Mouse (Mus musculus): ENCODE data around the gene Shkbp1. TPM values are rescaled to one million over a fixed set of nuclear protein-coding genes. Genes with fewer than 3 reads are reported as not detected.
A peak's percentile ranks its signal among the peaks of the same experiment; 100 is the strongest.

The Shkbp1 gene
- polyA plus RNA-seq, 1 experiment from 2014 or later: 90.2 TPM

DNA sequence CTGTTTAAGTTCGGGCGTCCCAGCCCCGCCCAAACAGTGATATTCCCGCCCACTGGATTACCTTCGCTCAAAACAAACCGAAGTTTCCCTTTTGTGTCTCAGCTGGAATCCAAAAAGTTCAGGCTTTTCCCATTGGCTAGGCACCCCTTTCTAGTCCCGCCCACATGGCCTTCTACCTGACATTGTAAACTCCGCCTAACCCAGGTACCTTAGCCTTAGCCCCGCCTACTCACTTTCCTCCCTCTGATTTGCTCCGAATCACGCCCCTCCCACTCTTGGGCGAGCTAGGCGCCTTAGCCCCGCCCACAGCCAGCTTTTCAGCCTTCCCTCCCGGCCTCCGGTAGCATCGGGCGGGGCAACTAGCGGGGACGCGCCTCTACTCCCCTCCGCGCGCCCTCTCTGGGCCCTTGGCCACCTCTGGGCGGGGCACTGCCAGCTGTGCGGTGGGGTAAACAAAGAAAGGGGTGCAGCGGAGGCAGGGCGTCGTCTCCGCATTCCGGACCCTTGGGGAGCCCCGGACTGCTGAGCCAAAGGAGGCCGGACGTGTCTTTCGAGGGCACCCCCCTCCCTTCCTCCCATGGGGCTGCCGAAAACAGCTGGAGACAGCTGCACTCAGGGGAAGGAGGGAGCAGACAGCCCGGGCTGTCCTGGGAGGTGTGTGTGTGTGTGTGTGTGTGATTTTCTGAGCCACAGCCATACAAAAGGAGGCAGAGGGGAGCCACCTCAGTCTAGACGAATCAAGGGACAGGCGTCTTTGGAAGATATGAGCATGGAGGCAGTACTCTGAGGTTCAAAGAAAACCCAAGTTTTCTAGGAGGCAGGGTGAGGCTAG lies 24.9 kb downstream of the Shkbp1 start:
- peak overlapping the region; percentile 37 for H3K4me3 ChIP-seq
- WGBS: 1% methylated on average over 39 of the region's 39 CpGs
- ATAC-seq (replicated peaks): no peak
- H3K27ac ChIP-seq (replicated peaks): no peak overlapping the region
- peak overlapping the region; percentile 51 for H3K4me2 ChIP-seq (replicated peaks)
- no peaks in the 10 kb centered on the region for H3K9me3 ChIP-seq
- no peaks in the 10 kb centered on the region for H3K36me3 ChIP-seq
- peaks cover 52% of the 10 kb centered on the region for H3K4me1 ChIP-seq
- 0 out of 2 replicates have a peak overlapping the region, but pooled peaks have one; percentile 30 for H3K9ac ChIP-seq (replicated peaks)
- H3K27me3 ChIP-seq: peaks cover 91% of the 10 kb centered on the region

- H3K4me1 ChIP-seq: peaks cover 54% of the 10 kb centered on the region
- no peak overlapping the region for H3K4me3 ChIP-seq
- WGBS: 28% methylated on average over 17 of the region's 17 CpGs
- H3K27me3 ChIP-seq: peaks cover 91% of the 10 kb centered on the region
- no peak overlapping the region for H3K9ac ChIP-seq (replicated peaks)
- no peak overlapping the region for H3K27ac ChIP-seq (replicated peaks)
- no peaks in the 10 kb centered on the region for H3K9me3 ChIP-seq
- H3K36me3 ChIP-seq: no peaks in the 10 kb centered on the region
- ATAC-seq (replicated peaks): no peak
- H3K4me2 ChIP-seq (replicated peaks): no peak overlapping the region
Observed at GRCm38 (mm10) chr7:27329981-27330380, 25.8 kb downstream of the Shkbp1 start.

- Histone ChIP-seq H3K4me3 (peak overlapping the region; percentile 21), H3K4me2 (replicated peaks) (peak overlapping the region; percentile 37), H3K9me3 (no peaks in the 10 kb centered on the region), H3K4me1 (peaks cover 50% of the 10 kb centered on the region), H3K27ac (replicated peaks) (no peak overlapping the region), H3K27me3 (peaks cover 90% of the 10 kb centered on the region), H3K9ac (replicated peaks) (no peak overlapping the region), H3K36me3 (no peaks in the 10 kb centered on the region)
- peak; percentile 11; the same call in 1 of the 2 replicates for ATAC-seq (replicated peaks)
- WGBS: 4% methylated on average over 45 of the region's 45 CpGs
Observed at GRCm38 (mm10) chr7:27329326-27329947, 26.4 kb downstream of the Shkbp1 start.

- Histone ChIP-seq H3K9ac (replicated peaks) (no peak overlapping the region), H3K4me2 (replicated peaks) (no peak overlapping the region), H3K27me3 (peaks cover 82% of the 10 kb centered on the region), H3K4me1 (peaks cover 42% of the 10 kb centered on the region), H3K36me3 (no peaks in the 10 kb centered on the region), H3K27ac (replicated peaks) (no peak overlapping the region), H3K9me3 (no peaks in the 10 kb centered on the region), H3K4me3 (no peak overlapping the region)
- no peak for ATAC-seq (replicated peaks)
- 45% methylated on average over 16 of the region's 16 CpGs for WGBS
Observed at GRCm38 (mm10) chr7:27328648-27329047, 27.2 kb downstream of the Shkbp1 start.

DNA sequence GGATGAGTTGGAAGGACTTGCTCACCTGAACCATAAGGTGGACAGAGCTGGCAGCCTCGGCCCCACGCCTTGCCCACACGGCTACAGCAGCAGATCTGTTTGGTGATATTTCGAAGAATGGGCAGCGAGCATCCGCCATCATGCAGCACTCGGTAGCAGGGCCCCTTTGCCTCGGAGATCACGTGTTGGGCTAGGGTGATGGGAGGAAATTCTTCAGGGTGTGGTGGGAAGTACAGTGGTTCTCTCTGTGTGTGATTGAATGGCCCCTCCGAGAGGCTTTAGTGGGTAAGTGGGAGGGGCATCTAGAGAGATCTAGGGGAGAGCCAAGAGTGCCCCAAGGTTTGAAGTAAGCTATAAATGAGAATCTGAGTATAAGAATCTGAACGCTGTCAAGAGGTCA lies 27.7 kb downstream of the Shkbp1 start:
- no peaks in the 10 kb centered on the region for H3K36me3 ChIP-seq
- no peak overlapping the region for H3K9ac ChIP-seq (replicated peaks)
- H3K27ac ChIP-seq (replicated peaks): no peak overlapping the region
- peaks cover 38% of the 10 kb centered on the region for H3K4me1 ChIP-seq
- no peak for ATAC-seq (replicated peaks)
- H3K27me3 ChIP-seq: peaks cover 78% of the 10 kb centered on the region
- no peak overlapping the region for H3K4me3 ChIP-seq
- 87% methylated on average over 11 of the region's 11 CpGs for WGBS
- no peak overlapping the region for H3K4me2 ChIP-seq (replicated peaks)
- no peaks in the 10 kb centered on the region for H3K9me3 ChIP-seq

DNA sequence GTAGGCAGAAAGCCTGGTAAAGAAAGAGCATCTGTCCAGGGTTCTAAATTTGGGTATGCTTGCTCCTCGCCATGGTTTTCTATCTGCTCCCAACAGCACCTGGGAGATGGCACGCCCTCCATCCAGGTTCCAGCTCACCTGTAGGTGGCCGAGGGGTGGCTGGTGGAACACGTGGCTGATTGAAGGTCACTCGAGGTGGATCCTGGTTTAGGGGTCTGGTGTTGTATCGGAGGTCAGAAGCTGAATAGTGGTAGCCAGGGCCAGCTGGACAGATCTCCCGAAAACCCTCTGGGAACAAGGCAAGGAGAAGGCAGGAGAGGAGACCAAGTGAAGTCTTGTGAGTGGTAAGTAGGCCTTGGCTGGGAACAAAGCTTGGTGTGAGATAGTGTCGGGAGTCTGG lies 28.3 kb downstream of the Shkbp1 start:
- peaks cover 31% of the 10 kb centered on the region for H3K4me1 ChIP-seq
- H3K9me3 ChIP-seq: no peaks in the 10 kb centered on the region
- ATAC-seq (replicated peaks): no peak
- no peak overlapping the region for H3K4me3 ChIP-seq
- H3K27me3 ChIP-seq: peaks cover 71% of the 10 kb centered on the region
- H3K9ac ChIP-seq (replicated peaks): no peak overlapping the region
- H3K4me2 ChIP-seq (replicated peaks): no peak overlapping the region
- H3K36me3 ChIP-seq: no peaks in the 10 kb centered on the region
- 93% methylated on average over 8 of the region's 8 CpGs for WGBS
- no peak overlapping the region for H3K27ac ChIP-seq (replicated peaks)

- H3K9ac ChIP-seq (replicated peaks): no peak overlapping the region
- no peaks in the 10 kb centered on the region for H3K36me3 ChIP-seq
- H3K27ac ChIP-seq (replicated peaks): no peak overlapping the region
- H3K27me3 ChIP-seq: peaks cover 60% of the 10 kb centered on the region
- peaks cover 24% of the 10 kb centered on the region for H3K4me1 ChIP-seq
- WGBS: 39% methylated on average over 34 of the region's 34 CpGs
- peak overlapping the region; percentile 33; the same call in 1 of the 2 replicates for H3K4me2 ChIP-seq (replicated peaks)
- no peaks in the 10 kb centered on the region for H3K9me3 ChIP-seq
- 0 out of 2 replicates have a peak overlapping the region, but pooled peaks have one; percentile 22 for H3K4me3 ChIP-seq
- no peak for ATAC-seq (replicated peaks)
Observed at GRCm38 (mm10) chr7:27326101-27326880, 29.5 kb downstream of the Shkbp1 start.

DNA sequence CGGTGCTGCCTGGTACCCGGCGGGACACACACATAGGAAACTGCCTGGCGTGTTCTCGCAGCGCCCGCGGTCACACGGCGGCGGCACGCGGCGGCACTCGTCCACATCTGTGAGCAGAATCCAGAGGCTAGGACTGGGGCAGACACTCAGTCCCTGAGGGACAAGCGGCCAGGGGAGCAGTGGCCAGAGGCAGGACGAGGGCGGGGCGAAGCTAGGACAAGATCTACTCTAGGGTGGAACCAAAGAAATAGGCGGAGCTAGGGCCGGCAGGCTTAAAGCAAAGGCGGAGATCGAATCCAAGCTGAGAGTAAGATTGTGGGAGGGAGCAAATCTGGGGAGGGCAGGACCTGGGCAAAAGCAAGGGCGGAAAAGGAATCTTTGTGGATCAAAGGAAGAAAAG lies 30.1 kb downstream of the Shkbp1 start:
- Histone ChIP-seq H3K9ac (replicated peaks) (no peak overlapping the region; the same call in 1 of the 2 replicates), H3K9me3 (no peaks in the 10 kb centered on the region), H3K36me3 (no peaks in the 10 kb centered on the region), H3K27ac (replicated peaks) (no peak overlapping the region), H3K27me3 (peaks cover 54% of the 10 kb centered on the region), H3K4me2 (replicated peaks) (peak overlapping the region; percentile 33), H3K4me3 (peak overlapping the region; percentile 22), H3K4me1 (peaks cover 18% of the 10 kb centered on the region)
- peak; percentile 46; the same call in 1 of the 2 replicates for ATAC-seq (replicated peaks)
- 4% methylated on average over 24 of the region's 24 CpGs for WGBS

- H3K27me3 ChIP-seq: peaks cover 46% of the 10 kb centered on the region
- H3K4me2 ChIP-seq (replicated peaks): no peak overlapping the region
- H3K9ac ChIP-seq (replicated peaks): no peak overlapping the region
- no peaks in the 10 kb centered on the region for H3K9me3 ChIP-seq
- H3K27ac ChIP-seq (replicated peaks): no peak overlapping the region
- 45% methylated on average over 18 of the region's 20 CpGs for WGBS
- H3K4me3 ChIP-seq: no peak overlapping the region
- H3K36me3 ChIP-seq: no peaks in the 10 kb centered on the region
- H3K4me1 ChIP-seq: peaks cover 14% of the 10 kb centered on the region
- ATAC-seq (replicated peaks): no peak
Observed at GRCm38 (mm10) chr7:27324928-27325327, 30.9 kb downstream of the Shkbp1 start.

DNA sequence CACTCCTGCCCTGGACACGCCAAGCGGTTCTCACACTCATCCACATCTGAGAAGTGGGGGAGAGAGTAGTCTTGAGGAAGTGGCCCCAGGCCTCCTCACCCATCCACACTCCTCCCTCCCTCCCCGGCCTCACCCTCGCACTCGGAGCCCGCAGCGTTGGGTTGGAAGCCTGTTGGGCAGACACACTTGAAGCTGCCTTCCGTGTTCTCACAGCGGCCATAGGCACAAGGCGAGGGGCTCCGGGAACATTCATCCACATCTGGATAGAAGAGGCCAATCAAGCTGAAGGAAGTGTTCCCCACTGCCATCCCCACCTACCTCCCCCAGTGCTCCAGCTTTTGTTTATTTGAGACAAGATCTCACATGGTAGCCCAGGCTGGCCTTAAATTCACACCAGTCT lies 31.7 kb downstream of the Shkbp1 start:
- Histone ChIP-seq H3K9ac (replicated peaks) (no peak overlapping the region), H3K27ac (replicated peaks) (no peak overlapping the region), H3K9me3 (no peaks in the 10 kb centered on the region), H3K4me3 (no peak overlapping the region), H3K27me3 (peaks cover 39% of the 10 kb centered on the region), H3K4me1 (peaks cover 9% of the 10 kb centered on the region), H3K36me3 (no peaks in the 10 kb centered on the region), H3K4me2 (replicated peaks) (no peak overlapping the region)
- no peak for ATAC-seq (replicated peaks)
- 96% methylated on average over 11 of the region's 11 CpGs for WGBS

DNA sequence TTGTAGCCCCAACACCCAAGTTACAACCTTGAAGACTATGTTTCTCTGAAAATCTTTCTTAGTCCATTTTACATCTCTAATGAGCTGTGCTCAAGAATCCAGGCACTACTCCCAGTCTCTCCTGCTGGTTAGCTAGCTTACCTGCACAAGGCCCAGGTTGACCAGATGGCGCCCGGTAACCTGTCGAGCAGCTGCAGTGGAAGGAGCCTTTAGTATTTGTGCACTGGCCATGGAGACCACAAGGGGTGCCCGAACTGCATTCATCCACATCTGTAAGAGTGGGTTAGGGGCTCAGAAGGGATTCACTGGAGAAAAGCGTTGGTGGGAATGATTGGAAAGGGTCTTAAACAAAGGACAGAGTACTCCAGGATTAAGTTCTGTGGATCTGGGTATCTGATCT lies 32.8 kb downstream of the Shkbp1 start:
- Histone ChIP-seq H3K36me3 (no peaks in the 10 kb centered on the region), H3K4me1 (peaks cover 8% of the 10 kb centered on the region), H3K4me2 (replicated peaks) (no peak overlapping the region), H3K9ac (replicated peaks) (no peak overlapping the region), H3K4me3 (no peak overlapping the region), H3K27ac (replicated peaks) (no peak overlapping the region), H3K27me3 (peaks cover 28% of the 10 kb centered on the region), H3K9me3 (no peaks in the 10 kb centered on the region)
- no peak for ATAC-seq (replicated peaks)
- WGBS: 90% methylated on average over 5 of the region's 5 CpGs

GRCm38 (mm10) chr7:27322291-27322690 lies 33.5 kb downstream of the Shkbp1 start:
- Histone ChIP-seq H3K4me2 (replicated peaks) (no peak overlapping the region), H3K9me3 (no peaks in the 10 kb centered on the region), H3K36me3 (no peaks in the 10 kb centered on the region), H3K27me3 (peaks cover 20% of the 10 kb centered on the region), H3K4me1 (peaks cover 8% of the 10 kb centered on the region), H3K9ac (replicated peaks) (no peak overlapping the region), H3K4me3 (no peak overlapping the region), H3K27ac (replicated peaks) (no peak overlapping the region)
- ATAC-seq (replicated peaks): no peak
- WGBS: 28% methylated on average over 13 of the region's 13 CpGs

Measured in forebrain, embryonic 15.5 days (tissue).